Mouse (Mus musculus) ES-E14 (cell line): ENCODE measurements at regions not wholly inside any gene's neighbourhood (a gene's known extent, or its start where the extent isn't known, plus 50 kb on each side); places are given as distances from the start of the nearest gene placed in this dataset.

Experiments used
- DNase-seq: peaks from one replicate; pipeline ENCODE4 v3.0.0-alpha.2; 2013; ENCODE audit warnings: low read depth, low spot score
- H3K27ac ChIP-seq: 2 replicates; pipeline ENCODE4 v1.5.1; 2012; ENCODE audit warnings: low read depth, mild to moderate bottlenecking, low read length, moderate library complexity, mixed read lengths; ENCODE audit not compliant: poor library complexity, insufficient read depth, severe bottlenecking
- H3K36me3 ChIP-seq: 2 replicates; pipeline ENCODE4 v1.6.1; 2012; ENCODE audit warnings: mild to moderate bottlenecking, low read length, moderate library complexity, mixed read lengths; ENCODE audit not compliant: control insufficient read depth, poor library complexity, insufficient read depth, severe bottlenecking
- H3K4me1 ChIP-seq, 2 experiments: fragments of 150-350 bp in 1 of 2; sonication (generic) in 1 of 2; 2 replicates each; pipeline ENCODE4 v1.6.1; 2012; ENCODE audit warnings: low read length in 2 of 2, mild to moderate bottlenecking in 1 of 2, mixed read lengths in 1 of 2; ENCODE audit not compliant: control insufficient read depth in 2 of 2, insufficient read depth in 2 of 2, poor library complexity in 1 of 2
- H3K4me3 ChIP-seq, 2 experiments: fragments of 150-350 bp in 1 of 2; sonication (generic) in 1 of 2; 2 replicates each; pipeline ENCODE4 v1.5.1; 2012; ENCODE audit warnings: low read length in 2 of 2, low read depth in 1 of 2, mild to moderate bottlenecking in 1 of 2, mixed read lengths in 1 of 2; ENCODE audit not compliant: insufficient read depth in 1 of 2, poor library complexity in 1 of 2, severe bottlenecking in 1 of 2
- H3K9ac ChIP-seq: 2 replicates; pipeline ENCODE4 v1.6.1; 2012; ENCODE audit warnings: low read depth, mild to moderate bottlenecking, low read length, mixed read lengths; ENCODE audit not compliant: poor library complexity, insufficient read depth, severe bottlenecking
- H3K9me3 ChIP-seq: fragments of 150-350 bp; sonication (generic); 2 replicates; pipeline ENCODE4 v1.6.1; 2012; ENCODE audit warnings: low read depth, mild to moderate bottlenecking, low read length; ENCODE audit not compliant: control insufficient read depth, insufficient read depth
- CHD2 ChIP-seq: IDR thresholded peaks from 2 replicates; pipeline ENCODE4 v1.6.1; 2014; ENCODE audit warnings: mild to moderate bottlenecking, low read depth, low read length, inconsistent platforms
- HCFC1 ChIP-seq: IDR thresholded peaks from 2 replicates; pipeline ENCODE4 v1.6.1; 2012; ENCODE audit warnings: low read length, inconsistent platforms, borderline replicate concordance; ENCODE audit not compliant: insufficient read depth
- MAFK ChIP-seq: IDR thresholded peaks from 2 replicates; pipeline ENCODE4 v1.6.1; 2014; ENCODE audit warnings: mild to moderate bottlenecking, low read depth, low read length, inconsistent platforms; ENCODE audit not compliant: insufficient read depth
- ZC3H11A ChIP-seq: IDR thresholded peaks from 2 replicates; pipeline ENCODE4 v1.6.1; 2012; ENCODE audit warnings: low read depth, mild to moderate bottlenecking, inconsistent platforms, low read length, borderline replicate concordance
- ZNF384 ChIP-seq: IDR thresholded peaks from 2 replicates; pipeline ENCODE4 v1.6.1; 2012; ENCODE audit warnings: low read depth, low read length, inconsistent platforms
- in situ Hi-C, 2 experiments: fragments of 600-800 bp; cut with MboI; formaldehyde crosslinking; loops; one replicate each; pipeline ENCODE4 v1.15.1; 2025; ENCODE audit warnings: low sequenced_read_pairs in 2 of 2, inconsistent platforms in 1 of 2; ENCODE audit not compliant: unreplicated experiment in 2 of 2

GRCm38 (mm10) chr4:53315876-53316762 lies 124.1 kb upstream of the Slc44a1 start:
- no peak for TF ChIP-seq ZNF384
- no peak for TF ChIP-seq HCFC1
- TF ChIP-seq CHD2, result no peak
- no peak for TF ChIP-seq ZC3H11A
- no peak for TF ChIP-seq MAFK
- no peaks in the 10 kb centered on the region for H3K9me3 ChIP-seq
- in situ Hi-C loops, result no loop called here
- H3K9ac ChIP-seq, result no peak overlapping the region
- H3K36me3 ChIP-seq, result no peaks in the 10 kb centered on the region
- no peak overlapping the region for H3K4me3 ChIP-seq
- H3K4me1 ChIP-seq, result no peaks in the 10 kb centered on the region; a peak in 2 of 4 replicates
- no peak for DNase-seq
- no peak overlapping the region for H3K27ac ChIP-seq

- in situ Hi-C loops, result no loop called here
These were observed 124.9 kb upstream of the Slc44a1 start for GRCm38 (mm10) chr4:53315121-53315875.

DNA sequence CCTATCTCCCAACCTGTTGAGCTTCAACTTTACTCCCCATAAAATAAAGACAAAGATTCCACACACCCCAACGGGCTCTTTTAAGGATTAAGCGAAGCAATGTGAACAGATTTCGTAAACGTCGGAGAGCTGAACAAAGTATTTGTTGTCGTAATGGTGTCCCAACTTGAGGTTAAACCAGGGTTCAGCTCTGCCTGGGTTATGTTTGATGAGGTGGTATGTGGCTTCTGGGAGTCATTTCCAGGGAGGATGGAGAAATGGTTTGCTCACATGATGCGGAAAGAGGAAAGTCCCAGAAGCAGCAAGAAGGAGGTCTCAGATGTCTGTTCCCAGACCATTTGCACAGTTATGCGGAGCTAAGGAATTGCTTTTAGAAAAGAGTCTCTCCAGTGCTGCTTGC lies 126.1 kb upstream of the Slc44a1 start:
- DNase-seq, result no peak
- Histone ChIP-seq H3K9me3 (no peaks in the 10 kb centered on the region), H3K4me1 (no peaks in the 10 kb centered on the region), H3K9ac (no peak overlapping the region), H3K4me3 (no peak overlapping the region), H3K36me3 (no peaks in the 10 kb centered on the region), H3K27ac (no peak overlapping the region)
- TF ChIP-seq HCFC1 (no peak), ZC3H11A (no peak), ZNF384 (no peak), MAFK (no peak), CHD2 (no peak)
- in situ Hi-C loops, result no loop called here

More at GRCm38 (mm10) chr4:53315121-53315875, 124.9 kb upstream of the Slc44a1 start:
- no peak for DNase-seq
- Histone ChIP-seq H3K4me3 (no peak overlapping the region), H3K9ac (no peak overlapping the region), H3K36me3 (no peaks in the 10 kb centered on the region), H3K4me1 (no peaks in the 10 kb centered on the region), H3K27ac (no peak overlapping the region), H3K9me3 (no peaks in the 10 kb centered on the region)
- TF ChIP-seq ZC3H11A (no peak), ZNF384 (no peak), CHD2 (no peak), MAFK (no peak), HCFC1 (no peak)

GRCm38 (mm10) chr4:53307121-53307520 lies 133.1 kb upstream of the Slc44a1 start:
- no peak overlapping the region for H3K27ac ChIP-seq
- no peaks in the 10 kb centered on the region for H3K36me3 ChIP-seq
- H3K9ac ChIP-seq, result no peak overlapping the region
- H3K4me1 ChIP-seq, result no peaks in the 10 kb centered on the region
- no peaks in the 10 kb centered on the region for H3K9me3 ChIP-seq
- H3K4me3 ChIP-seq, result no peak overlapping the region
- no peak for DNase-seq
- in situ Hi-C loops, result no loop called here
- TF ChIP-seq MAFK (no peak), CHD2 (no peak), ZNF384 (no peak), HCFC1 (no peak), ZC3H11A (no peak)
